Mouse (Mus musculus) G1E (cell line): ENCODE measurements around the gene Pheta1.

Experiments used
- CTCF ChIP-seq: IDR thresholded peaks from 2 replicates; pipeline ENCODE4 v1.5.1; 2012; ENCODE audit warnings: low read depth, low read length, inconsistent platforms, mixed read lengths
- POLR2AphosphoS5 ChIP-seq: IDR thresholded peaks from 2 replicates; pipeline ENCODE4 v1.6.1; 2012; ENCODE audit warnings: low read depth, low read length, inconsistent platforms; ENCODE audit not compliant: insufficient replicate concordance
- TAL1 ChIP-seq: conservative IDR thresholded peaks from 2 replicates; pipeline ENCODE4 v1.6.1; 2012; ENCODE audit warnings: low read depth, low read length, inconsistent platforms, mixed read lengths

DNA sequence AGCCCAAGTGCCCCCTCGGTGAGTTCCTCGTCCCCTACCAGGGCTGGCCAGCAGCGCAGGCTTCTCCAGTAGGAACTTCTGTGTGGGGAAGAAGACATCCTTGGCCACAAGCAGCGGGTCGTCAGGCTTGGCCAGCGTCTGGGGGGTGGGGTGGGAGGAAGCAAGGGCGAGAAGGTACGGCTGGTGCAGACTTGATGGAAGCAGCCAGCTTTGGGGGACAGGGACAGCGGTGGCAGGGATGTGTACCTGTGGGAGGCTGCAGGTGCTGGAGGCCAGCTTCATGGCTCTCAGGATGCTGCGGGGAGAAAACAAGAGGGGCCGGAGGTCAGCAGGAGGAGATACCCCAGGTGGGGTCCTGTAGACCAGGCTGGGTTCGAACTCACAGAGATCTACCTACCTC lies 26.3 kb downstream of the Pheta1 start:
- TF ChIP-seq POLR2AphosphoS5 (no peak), CTCF (no peak), TAL1 (no peak)
